Mouse (Mus musculus) embryonic fibroblast, embryonic 13.5 days (primary cell): ENCODE results near the gene Nhsl1.

ENCODE experiments used
- CTCF ChIP-seq: IDR thresholded peaks from 2 replicates; pipeline ENCODE4 v1.5.1; 2011; ENCODE audit warnings: mild to moderate bottlenecking, control low read depth, low read length, moderate library complexity, borderline replicate concordance; ENCODE audit not compliant: insufficient read depth
- POLR2A ChIP-seq: IDR thresholded peaks from 2 replicates; pipeline ENCODE4 v1.6.1; 2011; ENCODE audit warnings: low read depth, mild to moderate bottlenecking, control low read depth, low read length, moderate library complexity

DNA sequence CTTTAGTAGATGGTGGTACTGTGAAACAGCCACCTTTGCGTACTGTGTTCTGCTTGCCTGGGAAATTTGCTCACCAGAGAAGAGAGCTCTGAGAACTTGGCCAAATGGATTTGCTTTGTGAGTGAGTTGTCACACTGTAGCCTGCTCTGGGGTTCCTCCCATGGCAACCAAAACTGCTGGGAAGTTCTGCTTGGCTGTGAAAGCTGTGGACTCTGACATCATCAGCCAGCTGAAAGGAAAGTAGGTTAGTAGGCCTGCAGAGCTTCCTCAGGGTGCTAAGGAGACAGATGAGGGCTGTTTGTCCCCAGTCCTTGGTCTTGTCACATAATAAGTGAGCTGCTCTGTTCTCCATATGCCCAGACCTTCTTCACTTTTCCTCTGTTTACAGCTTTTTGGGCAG, 189.8 kb downstream of the Nhsl1 start:
- TF ChIP-seq CTCF (no peak), POLR2A (no peak)
